Mouse (Mus musculus): ENCODE measurements around the gene Ccser2. TPM values are rescaled to one million over a fixed set of nuclear protein-coding genes. Genes with fewer than 3 reads are reported as not detected.

Ccser2 gene
- polyA plus RNA-seq, 1 experiment: 12.3 TPM

- no peak overlapping the region for H3K27ac ChIP-seq (ENCODE audit: insufficient read depth, low read depth, low read length)
- no peak for TF ChIP-seq CTCF (IDR thresholded peaks at IDR 0.05; ENCODE audit: low read depth, low read length)
- no peak for TF ChIP-seq POLR2A (IDR thresholded peaks at IDR 0.05; ENCODE audit: borderline replicate concordance, low read depth, low read length)
- no peaks in the 10 kb centered on the region for H3K4me1 ChIP-seq (ENCODE audit: control insufficient read depth, insufficient read depth, low read length)
- H3K4me3 ChIP-seq (ENCODE audit: insufficient read depth, low read length): no peak overlapping the region
These were observed 48.7 kb downstream of the Ccser2 start for GRCm38 (mm10) chr14:36919886-36920285.

- no peak for TF ChIP-seq POLR2A (IDR thresholded peaks at IDR 0.05; ENCODE audit: borderline replicate concordance, low read depth, low read length)
- H3K27ac ChIP-seq (ENCODE audit: insufficient read depth, low read depth, low read length): no peak overlapping the region
- no peaks in the 10 kb centered on the region for H3K4me1 ChIP-seq (ENCODE audit: control insufficient read depth, insufficient read depth, low read length)
- no peak overlapping the region for H3K4me3 ChIP-seq (ENCODE audit: insufficient read depth, low read length)
These were observed 49.4 kb downstream of the Ccser2 start for GRCm38 (mm10) chr14:36919146-36919545.

GRCm38 (mm10) chr14:36915203-36915602 lies 53.4 kb downstream of the Ccser2 start:
- no peak overlapping the region for H3K27ac ChIP-seq (ENCODE audit: insufficient read depth, low read depth, low read length)
- peaks cover 7% of the 10 kb centered on the region for H3K4me1 ChIP-seq (ENCODE audit: control insufficient read depth, insufficient read depth, low read length)
- H3K4me3 ChIP-seq (ENCODE audit: insufficient read depth, low read length): no peak overlapping the region
- TF ChIP-seq CTCF (IDR thresholded peaks at IDR 0.05; ENCODE audit: low read depth, low read length): no peak
- TF ChIP-seq POLR2A (IDR thresholded peaks at IDR 0.05; ENCODE audit: borderline replicate concordance, low read depth, low read length): no peak

GRCm38 (mm10) chr14:36914473-36915005 lies 54.0 kb downstream of the Ccser2 start:
- no peak for TF ChIP-seq CTCF (IDR thresholded peaks at IDR 0.05; ENCODE audit: low read depth, low read length)
- no peak for TF ChIP-seq POLR2A (IDR thresholded peaks at IDR 0.05; ENCODE audit: borderline replicate concordance, low read depth, low read length)
- H3K4me3 ChIP-seq (ENCODE audit: insufficient read depth, low read length): no peak overlapping the region
- H3K27ac ChIP-seq (ENCODE audit: insufficient read depth, low read depth, low read length): no peak overlapping the region
- peaks cover 7% of the 10 kb centered on the region for H3K4me1 ChIP-seq (ENCODE audit: control insufficient read depth, insufficient read depth, low read length)

- Histone ChIP-seq H3K4me3 (ENCODE audit: insufficient read depth, low read length) (no peak overlapping the region), H3K4me1 (ENCODE audit: control insufficient read depth, insufficient read depth, low read length) (peaks cover 7% of the 10 kb centered on the region), H3K27ac (ENCODE audit: insufficient read depth, low read depth, low read length) (no peak overlapping the region)
- no peak for TF ChIP-seq CTCF (IDR thresholded peaks at IDR 0.05; ENCODE audit: low read depth, low read length)
- TF ChIP-seq POLR2A (IDR thresholded peaks at IDR 0.05; ENCODE audit: borderline replicate concordance, low read depth, low read length): no peak
These were observed 56.8 kb downstream of the Ccser2 start for GRCm38 (mm10) chr14:36911738-36912137.

- Histone ChIP-seq H3K4me1 (ENCODE audit: control insufficient read depth, insufficient read depth, low read length) (no peaks in the 10 kb centered on the region), H3K4me3 (ENCODE audit: insufficient read depth, low read length) (no peak overlapping the region), H3K27ac (ENCODE audit: insufficient read depth, low read depth, low read length) (no peak overlapping the region)
- no peak for TF ChIP-seq CTCF (IDR thresholded peaks at IDR 0.05; ENCODE audit: low read depth, low read length)
These were observed 62.6 kb downstream of the Ccser2 start for GRCm38 (mm10) chr14:36905809-36906522.

- Histone ChIP-seq H3K4me1 (ENCODE audit: control insufficient read depth, insufficient read depth, low read length) (no peaks in the 10 kb centered on the region), H3K4me3 (ENCODE audit: insufficient read depth, low read length) (no peak overlapping the region), H3K27ac (ENCODE audit: insufficient read depth, low read depth, low read length) (no peak overlapping the region)
- TF ChIP-seq CTCF (IDR thresholded peaks at IDR 0.05; ENCODE audit: low read depth, low read length) (no peak), POLR2A (IDR thresholded peaks at IDR 0.05; ENCODE audit: borderline replicate concordance, low read depth, low read length) (no peak)
These were observed 64.4 kb downstream of the Ccser2 start for GRCm38 (mm10) chr14:36904206-36904605.

GRCm38 (mm10) chr14:36900883-36901282 lies 67.7 kb downstream of the Ccser2 start:
- Histone ChIP-seq H3K27ac (ENCODE audit: insufficient read depth, low read depth, low read length) (no peak overlapping the region), H3K4me1 (ENCODE audit: control insufficient read depth, insufficient read depth, low read length) (no peaks in the 10 kb centered on the region), H3K4me3 (ENCODE audit: insufficient read depth, low read length) (no peak overlapping the region)
- TF ChIP-seq CTCF (IDR thresholded peaks at IDR 0.05; ENCODE audit: low read depth, low read length): no peak
- no peak for TF ChIP-seq POLR2A (IDR thresholded peaks at IDR 0.05; ENCODE audit: borderline replicate concordance, low read depth, low read length)

GRCm38 (mm10) chr14:36894701-36895100 lies 73.9 kb downstream of the Ccser2 start:
- Histone ChIP-seq H3K4me3 (ENCODE audit: insufficient read depth, low read length) (no peak overlapping the region), H3K4me1 (ENCODE audit: control insufficient read depth, insufficient read depth, low read length) (peaks cover 7% of the 10 kb centered on the region), H3K27ac (ENCODE audit: insufficient read depth, low read depth, low read length) (no peak overlapping the region)
- TF ChIP-seq CTCF (IDR thresholded peaks at IDR 0.05; ENCODE audit: low read depth, low read length) (no peak), POLR2A (IDR thresholded peaks at IDR 0.05; ENCODE audit: borderline replicate concordance, low read depth, low read length) (no peak)

GRCm38 (mm10) chr14:36892762-36893358 lies 75.7 kb downstream of the Ccser2 start:
- no peak overlapping the region for H3K4me3 ChIP-seq (ENCODE audit: insufficient read depth, low read length)
- TF ChIP-seq POLR2A (IDR thresholded peaks at IDR 0.05; ENCODE audit: borderline replicate concordance, low read depth, low read length) (no peak), CTCF (IDR thresholded peaks at IDR 0.05; ENCODE audit: low read depth, low read length) (no peak)
- H3K4me1 ChIP-seq (ENCODE audit: control insufficient read depth, insufficient read depth, low read length): peaks cover 7% of the 10 kb centered on the region
- no peak overlapping the region for H3K27ac ChIP-seq (ENCODE audit: insufficient read depth, low read depth, low read length)
